Mouse (Mus musculus) layer of hippocampus, adult 11-12 months (tissue): ENCODE data around the gene Znrf3.

Source experiments
- DNase-seq: peaks from one replicate; pipeline ENCODE4 v3.0.0; 2022; ENCODE audit warnings: low spot score

Gene Znrf3

GRCm38 (mm10) chr11:5390969-5391831 lies 53.4 kb downstream of the Znrf3 start:
- no peak for DNase-seq

DNA sequence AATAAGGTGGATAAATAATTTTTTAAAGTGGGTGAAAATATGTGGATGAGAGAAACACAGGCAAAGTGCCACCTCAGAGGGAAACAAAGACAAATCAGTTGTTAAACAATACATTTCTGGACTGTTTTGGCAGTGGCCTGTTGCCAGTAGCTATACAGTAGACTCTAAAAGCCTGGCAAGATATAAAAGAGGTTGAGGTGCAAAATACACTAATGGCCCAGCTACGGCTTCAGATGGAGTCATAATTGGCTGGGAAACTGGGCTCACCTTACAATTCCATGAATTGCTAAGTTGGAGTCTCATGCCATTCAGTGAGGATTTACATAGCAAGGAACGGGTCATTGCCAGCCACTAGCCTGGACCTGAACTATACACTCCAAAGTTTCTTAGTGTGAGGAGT lies 62.0 kb downstream of the Znrf3 start:
- DNase-seq = no peak

GRCm38 (mm10) chr11:5381226-5381625 lies 63.4 kb downstream of the Znrf3 start:
- no peak for DNase-seq

- DNase-seq = no peak
These were observed 64.4 kb downstream of the Znrf3 start for GRCm38 (mm10) chr11:5380275-5380674.

GRCm38 (mm10) chr11:5369176-5369575 lies 75.5 kb downstream of the Znrf3 start:
- DNase-seq = no peak

DNA sequence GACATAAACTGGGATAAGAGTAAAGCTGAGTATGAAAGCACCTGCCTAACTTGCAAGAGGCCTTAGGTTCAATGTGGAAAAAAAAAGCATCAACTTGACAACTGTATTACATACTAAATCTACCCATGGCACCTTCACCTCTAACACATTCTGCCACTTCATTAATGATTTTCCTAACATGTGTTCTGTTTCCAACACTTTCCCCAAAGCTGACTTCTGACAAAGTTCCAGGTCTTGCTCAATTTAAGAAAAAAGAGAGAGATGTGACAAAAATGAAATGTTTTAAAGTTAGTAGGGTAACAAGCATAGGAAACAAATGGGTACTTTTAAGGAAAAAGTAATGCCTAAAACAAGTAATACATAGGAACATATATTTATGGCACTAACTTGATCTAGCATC lies 76.2 kb downstream of the Znrf3 start:
- DNase-seq = no peak

DNA sequence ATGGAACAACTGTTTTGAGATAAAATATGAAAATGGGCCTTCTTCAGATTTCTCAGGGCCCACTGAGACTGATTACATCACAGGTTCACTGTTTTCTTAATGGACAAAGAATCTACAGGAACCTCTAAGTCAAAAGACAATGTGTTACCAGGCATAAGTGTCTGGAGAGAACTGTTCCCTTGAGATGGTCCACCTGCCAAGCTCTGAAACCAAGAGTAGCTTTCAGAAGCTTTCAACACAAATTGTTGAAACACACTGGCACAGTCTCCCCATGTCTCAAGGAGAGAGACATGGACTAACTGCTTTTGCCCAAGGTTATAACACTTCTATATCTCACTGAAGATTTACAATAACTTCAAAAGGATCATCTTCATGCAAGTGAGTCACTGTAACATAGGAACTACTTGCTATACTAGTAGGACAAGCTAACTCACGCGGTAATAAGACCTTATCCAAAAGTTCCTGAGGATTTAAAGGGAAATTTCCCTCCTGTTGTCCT lies 89.3 kb downstream of the Znrf3 start:
- no peak for DNase-seq

GRCm38 (mm10) chr11:5354753-5355152 lies 89.9 kb downstream of the Znrf3 start:
- peak; percentile 53 for DNase-seq

- no peak for DNase-seq
These were observed 91.6 kb downstream of the Znrf3 start for GRCm38 (mm10) chr11:5353032-5353431.

DNA sequence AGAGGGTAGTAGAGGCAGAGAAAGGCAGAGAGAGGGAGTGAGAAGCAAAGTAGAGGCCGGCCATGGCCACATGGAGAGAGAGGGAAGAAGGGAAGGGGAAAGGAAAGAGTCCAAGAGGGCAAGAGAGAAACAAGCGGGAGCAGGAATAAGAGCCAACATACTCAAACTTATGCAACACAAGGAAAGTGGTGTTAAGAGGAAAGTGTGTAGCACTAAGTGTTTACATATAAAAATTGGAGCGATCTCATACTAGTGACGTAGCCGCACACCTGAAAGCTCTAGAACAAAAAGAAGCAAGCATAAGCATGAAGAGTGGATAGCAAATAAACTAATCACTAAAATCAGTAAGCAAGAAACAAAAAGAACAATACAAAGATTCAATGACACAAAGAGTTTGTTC lies 95.2 kb downstream of the Znrf3 start:
- no peak for DNase-seq

- DNase-seq = no peak
These were observed 97.6 kb downstream of the Znrf3 start for GRCm38 (mm10) chr11:5346845-5347640.

DNA sequence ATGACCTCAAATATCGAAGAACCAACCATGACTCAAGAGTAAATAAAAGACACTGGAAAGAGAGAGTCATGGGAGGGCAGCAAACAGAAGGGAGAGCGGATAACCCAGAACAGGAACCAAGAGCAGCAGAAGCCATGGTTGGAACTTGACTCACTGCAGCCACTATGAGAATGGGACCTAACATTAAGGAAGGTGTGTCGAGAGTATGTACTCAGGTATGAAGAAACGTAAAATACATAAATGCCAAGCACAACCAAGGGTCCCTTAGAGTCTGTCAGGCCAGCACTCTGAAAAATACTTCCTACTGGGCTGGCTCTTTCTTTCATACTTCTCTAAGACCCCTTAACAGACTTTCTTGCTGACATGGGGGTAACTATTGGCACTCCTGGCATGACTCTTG lies 100.9 kb downstream of the Znrf3 start:
- DNase-seq = no peak

DNA sequence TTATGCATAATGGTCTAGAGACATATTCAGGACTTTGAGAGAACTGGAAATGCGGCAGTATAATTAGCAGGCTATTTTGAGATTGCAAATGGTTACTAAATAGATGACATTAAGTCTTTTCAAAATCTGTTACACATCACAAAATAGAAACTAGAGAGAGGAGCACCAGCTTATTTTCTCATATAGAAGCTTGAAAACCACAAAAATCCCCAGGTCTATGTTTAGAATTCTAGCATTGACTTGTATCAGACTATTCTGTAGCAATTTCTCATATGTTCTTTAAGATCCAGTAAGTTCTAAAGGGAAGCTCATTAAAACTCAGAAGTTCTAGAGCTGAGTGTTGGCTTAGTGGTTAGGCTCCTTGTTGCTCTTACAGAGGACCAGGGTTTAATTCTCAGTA lies 104.9 kb downstream of the Znrf3 start:
- no peak for DNase-seq

- no peak for DNase-seq
These were observed 107.8 kb downstream of the Znrf3 start for GRCm38 (mm10) chr11:5336852-5337251.

GRCm38 (mm10) chr11:5336269-5336668 lies 108.4 kb downstream of the Znrf3 start:
- no peak for DNase-seq

DNA sequence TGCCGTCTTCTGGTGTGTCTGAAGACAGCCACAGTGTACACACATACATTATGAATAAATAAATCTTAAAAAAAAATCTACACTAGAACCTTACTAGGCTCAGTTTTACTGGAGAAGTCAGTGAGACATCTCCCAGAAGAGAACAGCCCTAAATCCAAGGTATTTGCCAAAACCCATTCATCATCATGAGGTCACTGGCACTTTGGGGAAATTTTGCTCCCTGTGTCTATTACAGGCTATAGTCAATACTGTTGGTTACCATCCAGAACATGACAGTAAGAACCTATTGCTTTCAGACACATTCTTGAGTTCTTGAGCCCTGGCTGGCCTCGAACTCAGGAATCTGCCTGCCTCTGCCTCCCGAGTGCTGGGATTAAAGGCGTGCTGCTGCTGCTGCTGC lies 113.8 kb downstream of the Znrf3 start:
- no peak for DNase-seq

- DNase-seq = no peak
These were observed 117.0 kb downstream of the Znrf3 start for GRCm38 (mm10) chr11:5327693-5328092.

- DNase-seq = no peak
These were observed 118.4 kb downstream of the Znrf3 start for GRCm38 (mm10) chr11:5326252-5326651.

GRCm38 (mm10) chr11:5325217-5325616 lies 119.4 kb downstream of the Znrf3 start:
- no peak for DNase-seq

GRCm38 (mm10) chr11:5324296-5324695 lies 120.4 kb downstream of the Znrf3 start:
- no peak for DNase-seq

- DNase-seq = no peak
These were observed 123.0 kb downstream of the Znrf3 start for GRCm38 (mm10) chr11:5321687-5322086.

DNA sequence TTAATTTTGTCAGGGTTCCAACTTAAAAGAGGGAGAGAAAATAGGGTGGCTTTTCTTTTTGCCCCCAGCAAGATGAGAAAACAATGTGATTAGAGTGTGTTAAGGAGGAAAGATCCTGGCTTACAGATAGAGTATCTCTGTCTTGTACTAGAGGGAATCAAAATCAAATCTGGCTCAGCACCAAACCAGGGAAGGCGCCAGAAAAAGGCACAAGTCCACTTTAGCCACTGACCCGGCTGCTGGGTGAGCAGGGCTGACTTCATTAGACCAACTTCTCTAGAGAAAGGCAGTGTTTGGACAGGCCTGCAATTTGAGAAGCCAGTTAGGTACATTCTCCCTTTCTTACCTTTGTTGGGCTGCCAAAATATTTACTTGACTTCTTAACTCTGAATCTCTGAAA lies 125.7 kb downstream of the Znrf3 start:
- no peak for DNase-seq
